Mouse (Mus musculus) neural tube, embryonic 12.5 days (tissue): ENCODE data around the gene Ankrd55. TPM values are rescaled to one million over a fixed set of nuclear protein-coding genes. Genes with fewer than 3 reads are reported as not detected.
"Not testable (repeated sequence)": the region's sequence is repeated elsewhere in the genome, so short reads cannot be mapped to it uniquely, and the experiment has no call there.

ENCODE experiments used
- ATAC-seq: fragments of 200-750 bp; cut with Nextera tagmentation; 2 replicates; pipeline ENCODE4 v1.8.0; 2017; ENCODE audit warnings: low read depth, mild to moderate bottlenecking, moderate TSS enrichment, moderate library complexity; ENCODE audit not compliant: low FRiP score
- H3K27ac ChIP-seq: fragments of 300-500 bp; sonication (generic); 2 replicates; pipeline ENCODE4 v1.5.1; 2016
- H3K27me3 ChIP-seq: fragments of 300-500 bp; sonication (generic); replicated peaks from 2 replicates; pipeline ENCODE4 v1.6.1; 2016; ENCODE audit warnings: mild to moderate bottlenecking
- H3K36me3 ChIP-seq: fragments of 300-500 bp; sonication (generic); 2 replicates; pipeline ENCODE4 v1.6.1; 2016; ENCODE audit warnings: mild to moderate bottlenecking
- H3K4me1 ChIP-seq: fragments of 300-500 bp; sonication (generic); 2 replicates; pipeline ENCODE4 v1.6.1; 2016
- H3K4me2 ChIP-seq: fragments of 300-500 bp; sonication (generic); replicated peaks from 2 replicates; pipeline ENCODE4 v1.6.1; 2016; ENCODE audit warnings: mild to moderate bottlenecking
- H3K4me3 ChIP-seq: fragments of 300-500 bp; sonication (generic); 2 replicates; pipeline ENCODE4 v1.5.1; 2016
- H3K9ac ChIP-seq: fragments of 300-500 bp; sonication (generic); 2 replicates; pipeline ENCODE4 v1.6.1; 2016; ENCODE audit warnings: mild to moderate bottlenecking
- H3K9me3 ChIP-seq: fragments of 300-500 bp; sonication (generic); 2 replicates; pipeline ENCODE4 v1.6.1; 2016; ENCODE audit warnings: mild to moderate bottlenecking
- WGBS: fragments of 180-500 bp; shearing (Covaris S2); methylation state at CpG from one replicate; pipeline ENCODE4 v1.1.7; 2016; 5-methylcytosine and 5-hydroxymethylcytosine counted together
- polyA plus RNA-seq: library from polyadenylated mRNA; unstranded; fragments of >200 nt; fragmentation: Nextera tagmentation; extraction: Ambion mirVana; gene quantifications from 2 replicates; pipeline ENCODE4 v1.2.1, GENCODE M21; 2016

The Ankrd55 gene
- polyA plus RNA-seq, 1 experiment from 2014 or later, result 3.5 TPM

GRCm38 (mm10) chr13:112425181-112425654 is 137.0 kb downstream of the Ankrd55 start:
- Histone ChIP-seq H3K27ac (no peak overlapping the region), H3K9me3 (no peaks in the 10 kb centered on the region), H3K27me3 (no peaks in the 10 kb centered on the region), H3K36me3 (no peaks in the 10 kb centered on the region), H3K4me3 (no peak overlapping the region), H3K4me2 (no peak overlapping the region), H3K4me1 (no peaks in the 10 kb centered on the region), H3K9ac (no peak overlapping the region)
- 78% methylated on average over 8 of the region's 8 CpGs for WGBS
- no peak for ATAC-seq

DNA sequence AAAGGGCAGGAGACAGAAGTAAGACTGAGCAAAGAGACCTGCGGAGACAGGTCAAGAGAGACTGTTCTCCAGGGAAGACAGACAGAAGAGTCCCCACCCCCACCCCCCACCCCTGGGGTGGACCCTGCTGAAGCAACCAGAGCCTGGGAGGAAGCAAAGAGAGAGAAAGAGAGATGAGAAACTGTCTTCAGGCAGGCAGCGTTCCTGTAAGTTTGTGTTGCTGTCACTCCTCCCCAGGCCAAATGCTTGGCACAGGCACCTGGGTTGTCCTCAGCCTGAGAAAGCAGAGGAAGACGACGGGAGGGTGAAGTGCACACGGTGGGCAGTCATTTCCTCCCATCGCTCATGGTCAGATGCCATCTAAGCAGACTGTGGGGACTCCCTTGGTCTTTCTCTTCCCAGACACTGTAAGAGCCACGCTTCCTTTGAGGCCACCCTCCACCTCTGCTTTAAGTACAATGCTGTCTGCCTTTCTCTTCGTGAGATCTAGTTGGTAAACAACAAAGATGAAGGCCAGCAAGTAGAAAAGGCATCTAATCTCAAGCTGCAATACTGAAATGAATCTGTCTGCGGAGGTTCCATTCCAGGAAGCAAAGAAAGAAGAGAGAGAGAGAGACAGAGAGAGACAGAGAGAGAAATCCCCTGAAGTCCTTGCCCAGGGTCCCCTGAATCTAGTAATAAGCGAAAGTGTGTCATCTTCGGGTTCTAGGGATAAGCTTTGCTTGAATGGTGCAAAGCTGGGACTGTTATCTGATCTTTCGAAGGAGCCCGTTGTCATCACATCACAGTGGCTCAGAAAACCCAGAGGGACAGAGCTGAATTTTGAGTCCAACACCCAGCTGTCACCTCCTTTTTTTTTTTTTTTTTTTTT is 138.2 kb downstream of the Ankrd55 start:
- Histone ChIP-seq H3K4me2 (no peak overlapping the region), H3K9ac (no peak overlapping the region), H3K9me3 (no peaks in the 10 kb centered on the region), H3K4me3 (no peak overlapping the region), H3K27me3 (no peaks in the 10 kb centered on the region), H3K4me1 (no peaks in the 10 kb centered on the region), H3K27ac (no peak overlapping the region), H3K36me3 (no peaks in the 10 kb centered on the region)
- ATAC-seq, result no peak
- WGBS, result 77% methylated on average over 13 of the region's 13 CpGs

GRCm38 (mm10) chr13:112427136-112427470 is 138.9 kb downstream of the Ankrd55 start:
- not testable (repeated sequence) for H3K4me2 ChIP-seq, H3K27me3 ChIP-seq, H3K4me1 ChIP-seq, H3K36me3 ChIP-seq, H3K27ac ChIP-seq, H3K9ac ChIP-seq, H3K9me3 ChIP-seq, ATAC-seq, H3K4me3 ChIP-seq
- 94% methylated on average over 4 of the region's 4 CpGs for WGBS

GRCm38 (mm10) chr13:112427521-112427920 is 139.3 kb downstream of the Ankrd55 start:
- ATAC-seq, result no peak
- Histone ChIP-seq H3K36me3 (no peaks in the 10 kb centered on the region), H3K4me3 (no peak overlapping the region), H3K9me3 (no peaks in the 10 kb centered on the region), H3K4me2 (no peak overlapping the region), H3K27me3 (no peaks in the 10 kb centered on the region), H3K9ac (no peak overlapping the region), H3K27ac (no peak overlapping the region), H3K4me1 (no peaks in the 10 kb centered on the region)
- 90% methylated on average over 15 of the region's 15 CpGs for WGBS

- WGBS, result 77% methylated on average over 5 of the region's 5 CpGs
- no peaks in the 10 kb centered on the region for H3K4me1 ChIP-seq
- no peak overlapping the region for H3K27ac ChIP-seq
- H3K9me3 ChIP-seq, result no peaks in the 10 kb centered on the region
- no peaks in the 10 kb centered on the region for H3K27me3 ChIP-seq
- no peak for ATAC-seq
- H3K9ac ChIP-seq, result no peak overlapping the region
- no peak overlapping the region for H3K4me2 ChIP-seq
- H3K36me3 ChIP-seq, result no peaks in the 10 kb centered on the region
- no peak overlapping the region for H3K4me3 ChIP-seq
These were observed 145.0 kb downstream of the Ankrd55 start for GRCm38 (mm10) chr13:112433271-112433670.

Other genes with a start within 250 kb of the Ankrd55 start
- gene Il6st, start 175.6 kb downstream of the Ankrd55 start, polyA plus RNA-seq, result 33.6 and 36.4 TPM in 2 replicates